Comparison of ENCODE assay signal across 9 mouse cellular contexts in the genomic region with DNA sequence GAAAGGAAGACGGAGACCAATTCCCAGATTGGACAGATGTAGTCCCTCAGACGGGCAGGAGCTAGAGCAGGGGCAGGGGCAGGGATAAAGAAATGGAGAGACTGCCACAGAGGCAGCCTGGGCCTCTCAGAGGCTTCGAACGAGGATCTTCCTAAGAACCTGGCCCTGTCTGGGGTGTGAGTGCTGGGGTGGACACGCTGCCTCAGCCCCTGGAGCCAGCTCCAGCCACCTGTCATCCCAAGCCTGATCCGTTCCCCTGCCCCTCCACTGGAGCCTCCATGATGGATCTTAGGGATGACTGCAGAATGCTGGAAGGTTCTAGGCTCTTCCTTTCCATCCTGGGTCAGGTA. TPM values are rescaled to one million over a fixed set of nuclear protein-coding genes. Genes with fewer than 3 reads are reported as not detected.
DNase-seq lines count a peak whose midpoint lies in the region; ATAC-seq and TF ChIP-seq lines count a peak whose summit lies in the region.
"Had no signal": no experiment of that assay in that cellular context is flagged by ENCODE, and none has a peak within 500 bp of the region (broad histone marks: within the 10 kb centered on the region; RNA-seq: fewer than 3 reads in every experiment).

No protein-coding gene starts in this region.

- H3K27me3 ChIP-seq in kidney, postnatal 0 days (ENCODE audit: insufficient read depth, low read length): no peaks in the 10 kb centered on the region
- no peaks in the 10 kb centered on the region for H3K27me3 ChIP-seq in embryonic facial prominence, embryonic 14.5 days (replicated peaks; ENCODE audit: control insufficient read depth, insufficient read depth, low read length)
- H3K27me3 ChIP-seq in hindbrain, embryonic 12.5 days: no peaks in the 10 kb centered on the region
- no peaks in the 10 kb centered on the region for H3K27me3 ChIP-seq in midbrain, embryonic 15.5 days (replicated peaks)

- no peak for DNase-seq in kidney, postnatal 0 days (ENCODE audit: low spot score)
- no peak for DNase-seq in kidney, adult 9 months
- no peak for DNase-seq in embryonic facial prominence, embryonic 14.5 days (ENCODE audit: low spot score)
- no peak for DNase-seq in layer of hippocampus, adult 9-11 months
- no peak for DNase-seq in right cerebral cortex, postnatal 25 days
- no peak for DNase-seq in layer of hippocampus, adult 9-10 months (ENCODE audit: low spot score)

- 54% methylated on average over 6 of the region's 6 CpGs for WGBS in kidney, postnatal 0 days
- 41% methylated on average over 3 of the region's 6 CpGs for WGBS in embryonic facial prominence, embryonic 14.5 days
- 41% methylated on average over 6 of the region's 6 CpGs for WGBS in hindbrain, embryonic 12.5 days
- 31% methylated on average over 6 of the region's 6 CpGs for WGBS in midbrain, embryonic 15.5 days

- 0 out of 2 replicates have a peak overlapping the region, but pooled peaks have one; percentile 18 for H3K9ac ChIP-seq in kidney, postnatal 0 days (ENCODE audit: low read depth, low read length)
- H3K9ac ChIP-seq in embryonic facial prominence, embryonic 14.5 days (ENCODE audit: low read depth, low read length): peak overlapping the region; percentile 32; the same call in 1 of the 2 replicates
- H3K9ac ChIP-seq in hindbrain, embryonic 12.5 days: 0 out of 2 replicates have a peak overlapping the region, but pooled peaks have one; percentile 44
- H3K9ac ChIP-seq in midbrain, embryonic 15.5 days: peak overlapping the region; percentile 4; the same call in 1 of the 2 replicates

- no peak for TF ChIP-seq CTCF in kidney, postnatal 0 days (IDR thresholded peaks at IDR 0.05; ENCODE audit: low read depth)

- peaks cover 47% of the 10 kb centered on the region for H3K4me1 ChIP-seq in kidney, postnatal 0 days (replicated peaks; ENCODE audit: insufficient read depth, low read length)
- H3K4me1 ChIP-seq in embryonic facial prominence, embryonic 14.5 days (ENCODE audit: control insufficient read depth, insufficient read depth, low read length): peaks cover 48% of the 10 kb centered on the region
- peaks cover 77% of the 10 kb centered on the region for H3K4me1 ChIP-seq in hindbrain, embryonic 12.5 days
- H3K4me1 ChIP-seq in midbrain, embryonic 15.5 days: peaks cover 70% of the 10 kb centered on the region

- ATAC-seq in kidney, postnatal 0 days (replicated peaks; ENCODE audit: low FRiP score, low read depth): no peak
- no peak for ATAC-seq in embryonic facial prominence, embryonic 14.5 days (ENCODE audit: low read depth)
- ATAC-seq in hindbrain, embryonic 12.5 days (ENCODE audit: low FRiP score): no peak
- ATAC-seq in midbrain, embryonic 15.5 days (replicated peaks): no peak

- H3K9me3 ChIP-seq in kidney, postnatal 0 days (replicated peaks; ENCODE audit: low read length): no peaks in the 10 kb centered on the region
- H3K9me3 ChIP-seq in embryonic facial prominence, embryonic 14.5 days (ENCODE audit: control insufficient read depth, low read length): no peaks in the 10 kb centered on the region
- H3K9me3 ChIP-seq in hindbrain, embryonic 12.5 days (replicated peaks): no peaks in the 10 kb centered on the region
- H3K9me3 ChIP-seq in midbrain, embryonic 15.5 days: no peaks in the 10 kb centered on the region

- 0 out of 2 replicates have a peak overlapping the region, but pooled peaks have one; percentile 13 for H3K4me2 ChIP-seq in kidney, postnatal 0 days (ENCODE audit: low read length)
- H3K4me2 ChIP-seq in embryonic facial prominence, embryonic 14.5 days (ENCODE audit: low read depth, low read length): no peak overlapping the region
- no peak overlapping the region for H3K4me2 ChIP-seq in hindbrain, embryonic 12.5 days (replicated peaks)
- no peak overlapping the region for H3K4me2 ChIP-seq in midbrain, embryonic 15.5 days

- no peak overlapping the region for H3K4me3 ChIP-seq in kidney, postnatal 0 days (replicated peaks; ENCODE audit: low read depth, low read length)
- H3K4me3 ChIP-seq in embryonic facial prominence, embryonic 14.5 days (ENCODE audit: low read depth, low read length): no peak overlapping the region
- H3K4me3 ChIP-seq in hindbrain, embryonic 12.5 days: no peak overlapping the region
- no peak overlapping the region for H3K4me3 ChIP-seq in midbrain, embryonic 15.5 days
- H3K4me3 ChIP-seq: erythroblast, embryonic 14.5 days had no signal

- H3K36me3 ChIP-seq in kidney, postnatal 0 days (ENCODE audit: insufficient read depth, low read length): no peaks in the 10 kb centered on the region
- H3K36me3 ChIP-seq in embryonic facial prominence, embryonic 14.5 days (ENCODE audit: control insufficient read depth, insufficient read depth, low read length): no peaks in the 10 kb centered on the region
- H3K36me3 ChIP-seq in hindbrain, embryonic 12.5 days: no peaks in the 10 kb centered on the region
- no peaks in the 10 kb centered on the region for H3K36me3 ChIP-seq in midbrain, embryonic 15.5 days (replicated peaks)

- peak overlapping the region; percentile 81 for H3K27ac ChIP-seq in kidney, postnatal 0 days
- peak overlapping the region; percentile 86 for H3K27ac ChIP-seq in embryonic facial prominence, embryonic 14.5 days (replicated peaks; ENCODE audit: low read depth, low read length)
- H3K27ac ChIP-seq in hindbrain, embryonic 12.5 days: peak overlapping the region; percentile 93
- peak overlapping the region; percentile 89 for H3K27ac ChIP-seq in midbrain, embryonic 15.5 days

RNA-seq across cellular contexts. Expression of gene Cuedc1, which starts 20.2 kb away (rescaled TPM):
- polyA plus RNA-seq in kidney, postnatal 0 days (2015; fragmentation: Nextera tagmentation; extraction: Ambion mirVana): 16.4 and 19.4 TPM in 2 replicates
- 17.4 and 17.7 TPM in 2 replicates for polyA plus RNA-seq in embryonic facial prominence, embryonic 14.5 days (2014; fragmentation: Nextera tagmentation; extraction: Ambion mirVana)
- 53.2 and 53.3 TPM in 2 replicates for polyA plus RNA-seq in hindbrain, embryonic 12.5 days (2016; fragmentation: Nextera tagmentation; extraction: Ambion mirVana)
- 50.2 and 54.6 TPM in 2 replicates for polyA plus RNA-seq in midbrain, embryonic 15.5 days (2015; fragmentation: Nextera tagmentation; extraction: Ambion mirVana)

RNA-seq across cellular contexts. Expression of gene Vezf1, which starts 50.0 kb away (rescaled TPM):
- polyA plus RNA-seq in kidney, postnatal 0 days (2015; fragmentation: Nextera tagmentation; extraction: Ambion mirVana): 38.8 and 39.8 TPM in 2 replicates
- polyA plus RNA-seq in embryonic facial prominence, embryonic 14.5 days (2014; fragmentation: Nextera tagmentation; extraction: Ambion mirVana): 35.3 and 36.6 TPM in 2 replicates
- 75.1 and 79.0 TPM in 2 replicates for polyA plus RNA-seq in hindbrain, embryonic 12.5 days (2016; fragmentation: Nextera tagmentation; extraction: Ambion mirVana)
- 50.6 and 52.2 TPM in 2 replicates for polyA plus RNA-seq in midbrain, embryonic 15.5 days (2015; fragmentation: Nextera tagmentation; extraction: Ambion mirVana)
